Mouse (Mus musculus) liver, embryonic 14.5 days (tissue): Measurements from ENCODE around the gene Cysrt1.

Experiments
- CTCF ChIP-seq: IDR thresholded peaks from 2 replicates; pipeline ENCODE4 v1.5.1; 2016; ENCODE audit warnings: antibody characterized with exemption, low read depth, control low read depth
- EP300 ChIP-seq: IDR thresholded peaks from 2 replicates; pipeline ENCODE4 v1.6.1; 2016; ENCODE audit warnings: antibody characterized with exemption, low read depth

GRCm38 (mm10) chr2:25230581-25230980 is 11.7 kb downstream of the Cysrt1 start:
- TF ChIP-seq CTCF, result no peak
- no peak for TF ChIP-seq EP300
